12 mouse cellular contexts compared by ENCODE assay signal in the genomic region with DNA sequence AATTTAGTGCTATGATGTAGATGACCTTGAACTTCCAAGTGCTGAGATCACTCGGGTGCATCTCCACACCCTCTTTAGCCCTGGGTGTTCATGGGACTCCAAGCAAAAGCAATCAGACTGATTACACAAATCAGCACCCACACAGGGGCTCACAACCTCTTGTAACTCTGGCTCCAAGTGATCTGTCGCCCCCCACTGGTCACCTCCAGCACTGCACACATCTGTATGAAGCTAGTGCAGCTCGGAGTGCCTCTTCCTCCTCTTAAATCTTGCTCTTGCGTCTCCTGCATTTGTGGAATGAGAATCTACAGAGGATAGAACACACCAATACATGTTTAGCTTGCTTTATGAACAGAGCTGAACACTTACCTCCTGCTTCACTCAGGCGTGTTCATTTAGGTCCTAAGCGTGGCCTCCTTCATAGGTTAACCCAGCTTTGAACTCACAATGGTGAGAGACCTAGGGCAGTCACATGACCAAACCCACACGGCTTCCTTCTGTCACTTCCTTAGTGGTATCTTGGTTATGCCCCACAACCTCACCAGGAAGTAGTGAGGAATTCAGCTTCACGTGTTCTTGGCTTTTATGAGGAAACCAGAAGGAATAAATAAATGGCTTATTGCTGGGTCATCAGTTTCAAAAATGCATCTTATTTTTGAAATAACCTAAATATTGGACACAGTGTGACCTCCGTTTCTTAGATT. TPM values are rescaled to one million over a fixed set of nuclear protein-coding genes. Genes with fewer than 3 reads are reported as not detected.
DNase-seq lines count a peak whose midpoint lies in the region; ATAC-seq and TF ChIP-seq lines count a peak whose summit lies in the region.
"Had no signal": no experiment of that assay in that cellular context is flagged by ENCODE, and none has a peak within 500 bp of the region (broad histone marks: within the 10 kb centered on the region; RNA-seq: fewer than 3 reads in every experiment).

No protein-coding gene starts in this region.

- POLR2A ChIA-PET in Patski (lab: Charles Lee), result no interaction called here

- 84% methylated on average over 9 of the region's 9 CpGs for WGBS in kidney, postnatal 0 days
- WGBS in kidney, embryonic 16.5 days, result 86% methylated on average over 9 of the region's 9 CpGs
- WGBS in hindbrain, embryonic 16.5 days, result 92% methylated on average over 9 of the region's 9 CpGs

- no peak overlapping the region for H3K27ac ChIP-seq in kidney, postnatal 0 days
- no peak overlapping the region for H3K27ac ChIP-seq in kidney, embryonic 16.5 days (ENCODE audit: low read length)
- no peak overlapping the region for H3K27ac ChIP-seq in hindbrain, embryonic 16.5 days (ENCODE audit: low read depth, low read length)
- H3K27ac ChIP-seq: limb, embryonic 15.5 days had no signal

- CTCF ChIA-PET in Patski (lab: Charles Lee), result interaction anchor here (0.9 to 2.6 kb wide), 11 partner anchors 10 to 254 kb away, joined by 3 to 18 read pairs (median 4); partner anchors contain the start of gene Tnfrsf21

- no peak for DNase-seq in kidney, postnatal 0 days (ENCODE audit: low spot score)
- DNase-seq in B cell, adult 2 months, result peak; percentile 34 to 40
- no peak for DNase-seq in Patski (ENCODE audit: low read depth, low spot score)
- no peak for DNase-seq in embryo, embryonic 9.5 days (ENCODE audit: extremely low spot score)
- DNase-seq in left cerebral cortex, postnatal 10 days (ENCODE audit: extremely low spot score in 1 of 2, low spot score in 2 of 2), result no peak
- DNase-seq: heart, postnatal 36 days had no signal

- H3K4me3 ChIP-seq in kidney, postnatal 0 days (replicated peaks; ENCODE audit: low read depth, low read length), result no peak overlapping the region
- no peak overlapping the region for H3K4me3 ChIP-seq in kidney, embryonic 16.5 days (ENCODE audit: low read length)
- H3K4me3 ChIP-seq in hindbrain, embryonic 16.5 days (ENCODE audit: low read length), result no peak overlapping the region
- H3K4me3 ChIP-seq: limb, embryonic 15.5 days had no signal

- no peaks in the 10 kb centered on the region for H3K27me3 ChIP-seq in kidney, postnatal 0 days (ENCODE audit: insufficient read depth, low read length)
- no peaks in the 10 kb centered on the region for H3K27me3 ChIP-seq in kidney, embryonic 16.5 days (ENCODE audit: insufficient read depth, low read length)
- H3K27me3 ChIP-seq in Patski, result no peaks in the 10 kb centered on the region
- H3K27me3 ChIP-seq in hindbrain, embryonic 16.5 days (replicated peaks; ENCODE audit: control insufficient read depth, insufficient read depth, low read length), result no peaks in the 10 kb centered on the region
- H3K27me3 ChIP-seq: limb, embryonic 15.5 days had no signal

- peak; percentile 44; the same call in 1 of the 2 replicates for TF ChIP-seq CTCF in kidney, postnatal 0 days (IDR thresholded peaks at IDR 0.05; ENCODE audit: low read depth)
- TF ChIP-seq CTCF in Patski (IDR thresholded peaks at IDR 0.05), result peak; percentile 66

- H3K9ac ChIP-seq in kidney, postnatal 0 days (ENCODE audit: low read depth, low read length), result no peak overlapping the region
- H3K9ac ChIP-seq in kidney, embryonic 16.5 days (replicated peaks; ENCODE audit: low read length), result no peak overlapping the region
- H3K9ac ChIP-seq in hindbrain, embryonic 16.5 days (ENCODE audit: low read depth, low read length), result no peak overlapping the region
- H3K9ac ChIP-seq: limb, embryonic 15.5 days had no signal

- H3K36me3 ChIP-seq in kidney, postnatal 0 days (ENCODE audit: insufficient read depth, low read length), result no peaks in the 10 kb centered on the region
- H3K36me3 ChIP-seq in kidney, embryonic 16.5 days (ENCODE audit: insufficient read depth, low read length), result no peaks in the 10 kb centered on the region
- no peaks in the 10 kb centered on the region for H3K36me3 ChIP-seq in hindbrain, embryonic 16.5 days (ENCODE audit: control insufficient read depth, insufficient read depth, low read length)
- H3K36me3 ChIP-seq: limb, embryonic 15.5 days had no signal

- intact Hi-C loops in left cerebral cortex, postnatal 10 days (cut with DNase I), result loop anchor here (5.0 kb wide), 1 partner anchor 340 kb away; no protein-coding TSS in a partner anchor

- no peak for ATAC-seq in kidney, postnatal 0 days (replicated peaks; ENCODE audit: low FRiP score, low read depth)
- ATAC-seq in kidney, embryonic 16.5 days (ENCODE audit: low FRiP score, low TSS enrichment), result no peak
- no peak for ATAC-seq in Patski
- peak; percentile 53 for ATAC-seq in megakaryocyte progenitor cell, adult 5-6 weeks (replicated peaks; ENCODE audit: poor library complexity)
- no peak for ATAC-seq in hindbrain, embryonic 16.5 days
- ATAC-seq: midbrain, embryonic 16.5 days had no signal

- H3K9me3 ChIP-seq in kidney, postnatal 0 days (replicated peaks; ENCODE audit: low read length), result no peaks in the 10 kb centered on the region; the same call in 1 of the 2 replicates
- peaks cover 8% of the 10 kb centered on the region for H3K9me3 ChIP-seq in kidney, embryonic 16.5 days (ENCODE audit: low read length)
- peaks cover 2% of the 10 kb centered on the region for H3K9me3 ChIP-seq in hindbrain, embryonic 16.5 days (ENCODE audit: control insufficient read depth, low read length)

- in situ Hi-C loops in Patski (cut with MboI; ENCODE audit: low pct_unique_long_range_greater_than_20kb), result loop anchor here (5.0 to 10.0 kb wide), 4 partner anchors 60 to 598 kb away; no protein-coding TSS in a partner anchor

- no peak overlapping the region for H3K4me2 ChIP-seq in kidney, postnatal 0 days (ENCODE audit: low read length)
- no peak overlapping the region for H3K4me2 ChIP-seq in kidney, embryonic 16.5 days (replicated peaks; ENCODE audit: low read depth, low read length)
- H3K4me2 ChIP-seq in hindbrain, embryonic 16.5 days (ENCODE audit: low read length), result no peak overlapping the region
- H3K4me2 ChIP-seq: limb, embryonic 15.5 days had no signal

- H3K4me1 ChIP-seq in kidney, postnatal 0 days (replicated peaks; ENCODE audit: insufficient read depth, low read length), result no peaks in the 10 kb centered on the region
- H3K4me1 ChIP-seq in kidney, embryonic 16.5 days (ENCODE audit: insufficient read depth, low read length), result peaks cover 10% of the 10 kb centered on the region
- no peaks in the 10 kb centered on the region for H3K4me1 ChIP-seq in hindbrain, embryonic 16.5 days (ENCODE audit: control insufficient read depth, insufficient read depth, low read depth, low read length)

RNA-seq across cellular contexts. Expression of gene Adgrf1, which starts 2.9 kb away (rescaled TPM):
- polyA plus RNA-seq in kidney, postnatal 0 days (2015; fragmentation: Nextera tagmentation; extraction: Ambion mirVana), result 0.96 and 1.4 TPM in 2 replicates
- polyA plus RNA-seq in kidney, embryonic 16.5 days (2015; fragmentation: Nextera tagmentation; extraction: Ambion mirVana), result 0.54 and 1.2 TPM in 2 replicates
- 0.06 TPM for polyA plus RNA-seq in Patski (2021)
- total RNA-seq in megakaryocyte progenitor cell, adult 5-6 weeks (2015), result 0.15 TPM in 1 of 2 replicates, not detected in the other
- 0.17 TPM in 1 of 2 replicates, not detected in the other for total RNA-seq in megakaryocyte progenitor cell, adult 5-6 weeks (2017)
- polyA plus RNA-seq in hindbrain, embryonic 16.5 days (2015; fragmentation: Nextera tagmentation; extraction: Ambion mirVana), result not detected in 2 replicates
- total RNA-seq in left cerebral cortex, postnatal 10 days (2021), result not detected
- total RNA-seq: gastrocnemius, adult 18-20 months; heart, postnatal 36 days had no signal
- polyA plus RNA-seq: limb, embryonic 15.5 days; midbrain, embryonic 16.5 days had no signal

Comparison
In these comparisons a context has a peak if more than half of its experiments do, and no peak if none do; other contexts are left out.
1. DNase-seq: peak in B cell, adult 2 months (2 of 2); none in kidney, postnatal 0 days (single experiment), Patski (single experiment), embryo, embryonic 9.5 days (single experiment) and left cerebral cortex, postnatal 10 days (0 of 2).